Mouse (Mus musculus) lung, embryonic 14.5 days (tissue): ENCODE measurements around the gene Psma4. TPM values are rescaled to one million over a fixed set of nuclear protein-coding genes. Genes with fewer than 3 reads are reported as not detected.

Experiments
- ATAC-seq: fragments of 200-750 bp; cut with Nextera tagmentation; 2 replicates; pipeline ENCODE4 v1.8.0; 2017; ENCODE audit warnings: mild to moderate bottlenecking, moderate TSS enrichment, moderate library complexity; ENCODE audit not compliant: insufficient read depth
- DNase-seq: peaks from one replicate; pipeline ENCODE4 v3.0.0-alpha.2; 2015
- H3K27ac ChIP-seq: fragments of 300-500 bp; sonication (generic); 2 replicates; pipeline ENCODE4 v1.5.1; 2014; ENCODE audit warnings: low read depth, mild to moderate bottlenecking, moderate library complexity
- H3K27me3 ChIP-seq: fragments of 300-500 bp; sonication (generic); 2 replicates; pipeline ENCODE4 v1.6.1; 2014; ENCODE audit warnings: low read length, control low read depth; ENCODE audit not compliant: insufficient read depth
- H3K36me3 ChIP-seq: fragments of 300-500 bp; sonication (generic); 2 replicates; pipeline ENCODE4 v1.6.1; 2014; ENCODE audit warnings: control low read depth; ENCODE audit not compliant: insufficient read depth
- H3K4me1 ChIP-seq: fragments of 300-500 bp; sonication (generic); 2 replicates; pipeline ENCODE4 v1.6.1; 2014; ENCODE audit warnings: antibody characterized with exemption, control low read depth; ENCODE audit not compliant: insufficient read depth
- H3K4me2 ChIP-seq: fragments of 300-500 bp; sonication (generic); 2 replicates; pipeline ENCODE4 v1.6.1; 2014; ENCODE audit warnings: mild to moderate bottlenecking
- H3K4me3 ChIP-seq: fragments of 300-500 bp; sonication (generic); 2 replicates; pipeline ENCODE4 v1.5.1; 2014; ENCODE audit warnings: low read depth, low read length
- H3K9ac ChIP-seq: fragments of 300-500 bp; sonication (generic); 2 replicates; pipeline ENCODE4 v1.6.1; 2014
- H3K9me3 ChIP-seq: fragments of 300-500 bp; sonication (generic); 2 replicates; pipeline ENCODE4 v1.6.1; 2016; ENCODE audit warnings: low read depth, low read length, control low read depth
- CTCF ChIP-seq: IDR thresholded peaks from 2 replicates; pipeline ENCODE4 v1.5.1; 2016; ENCODE audit warnings: antibody characterized with exemption, low read depth
- WGBS: fragments of 180-500 bp; shearing (Covaris S2); extraction: QIAGEN DNeasy Blood & Tissue Kit; methylation state at CpG from one replicate; pipeline ENCODE4 v1.1.7; 2014; 5-methylcytosine and 5-hydroxymethylcytosine counted together
- polyA plus RNA-seq: library from polyadenylated mRNA; unstranded; fragments of >200 nt; fragmentation: Nextera tagmentation; extraction: Ambion mirVana; gene quantifications from 2 replicates; pipeline ENCODE4 v1.2.1, GENCODE M21; 2014

Psma4 gene
- 295 and 298 TPM in 2 replicates for polyA plus RNA-seq

GRCm38 (mm10) chr9:54950575-54951321, at the start of gene Psma4, which contains the start of gene AY074887:
Gene Psma4, plus strand, starts transcription at chr9:54950790.
Gene AY074887, minus strand, starts transcription at chr9:54950998.
- Histone ChIP-seq H3K4me1 (peaks cover 9% of the 10 kb centered on the region), H3K27me3 (no peaks in the 10 kb centered on the region), H3K36me3 (peaks cover 35% of the 10 kb centered on the region), H3K4me2 (peak within 1 kb of the TSS; percentile 80), H3K4me3 (peak within 1 kb of the TSS; percentile 80), H3K9ac (peak within 1 kb of the TSS; percentile 78), H3K27ac (peak within 1 kb of the TSS; percentile 86), H3K9me3 (no peaks in the 10 kb centered on the region)
- peak; percentile 100 for ATAC-seq
- under 1% methylated on average over 65 of the region's 65 CpGs for WGBS
- TF ChIP-seq CTCF, result no peak
- peak; percentile 94 for DNase-seq

DNA sequence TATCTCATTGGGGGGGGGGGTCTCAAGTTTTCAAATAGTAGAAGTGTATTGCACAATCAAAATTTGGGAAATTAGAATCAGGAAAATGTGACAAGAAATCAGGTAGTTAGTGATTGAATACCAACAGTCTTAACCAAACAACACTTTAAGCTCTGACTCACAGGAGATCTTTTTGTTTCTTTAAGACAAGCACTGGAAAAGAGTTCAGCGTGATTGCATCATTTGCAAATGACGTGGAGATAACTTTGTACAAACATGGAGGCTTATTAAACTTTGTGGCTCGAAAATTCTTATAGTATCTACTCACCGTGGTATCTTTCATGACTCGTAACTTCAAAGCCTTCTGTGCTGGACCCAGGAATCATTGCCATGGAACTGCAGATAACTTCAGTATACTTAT, 41.1 kb upstream of the Psma4 start:
- no peaks in the 10 kb centered on the region for H3K4me1 ChIP-seq
- no peak for DNase-seq
- H3K9me3 ChIP-seq, result no peaks in the 10 kb centered on the region
- H3K27ac ChIP-seq, result no peak overlapping the region
- no peak for TF ChIP-seq CTCF
- WGBS, result 72% methylated on average over 5 of the region's 5 CpGs
- H3K36me3 ChIP-seq, result peaks cover 64% of the 10 kb centered on the region
- H3K4me2 ChIP-seq, result no peak overlapping the region
- H3K4me3 ChIP-seq, result no peak overlapping the region
- no peak for ATAC-seq
- H3K9ac ChIP-seq, result no peak overlapping the region
- H3K27me3 ChIP-seq, result no peaks in the 10 kb centered on the region

DNA sequence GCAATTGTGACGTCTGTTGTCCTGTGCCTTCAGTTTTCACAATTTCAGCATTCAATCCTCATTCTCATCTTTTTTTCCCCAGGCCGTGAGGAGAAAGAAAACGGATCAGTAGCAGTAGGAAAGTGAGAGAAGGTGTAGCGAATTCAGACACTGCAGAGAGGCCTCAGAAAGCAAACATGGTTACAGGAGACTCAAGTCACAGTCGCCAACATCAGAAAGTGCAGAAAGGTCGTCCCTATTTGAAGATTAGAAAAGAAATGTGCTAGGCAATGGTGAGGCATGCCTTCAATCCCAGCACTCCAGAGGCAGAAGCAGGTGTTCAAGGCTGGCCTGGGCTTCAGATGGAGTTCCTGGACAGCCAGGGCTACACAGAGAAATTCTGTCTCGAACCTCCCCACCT, 35.0 kb upstream of the Psma4 start:
- DNase-seq, result no peak
- Histone ChIP-seq H3K9ac (no peak overlapping the region), H3K4me2 (no peak overlapping the region), H3K9me3 (no peaks in the 10 kb centered on the region), H3K36me3 (peaks cover 7% of the 10 kb centered on the region; the same call in 1 of the 2 replicates), H3K27ac (no peak overlapping the region), H3K27me3 (no peaks in the 10 kb centered on the region), H3K4me1 (peaks cover 4% of the 10 kb centered on the region; the same call in 1 of the 2 replicates), H3K4me3 (no peak overlapping the region)
- 55% methylated on average over 7 of the region's 7 CpGs for WGBS
- no peak for ATAC-seq
- TF ChIP-seq CTCF, result no peak

DNA sequence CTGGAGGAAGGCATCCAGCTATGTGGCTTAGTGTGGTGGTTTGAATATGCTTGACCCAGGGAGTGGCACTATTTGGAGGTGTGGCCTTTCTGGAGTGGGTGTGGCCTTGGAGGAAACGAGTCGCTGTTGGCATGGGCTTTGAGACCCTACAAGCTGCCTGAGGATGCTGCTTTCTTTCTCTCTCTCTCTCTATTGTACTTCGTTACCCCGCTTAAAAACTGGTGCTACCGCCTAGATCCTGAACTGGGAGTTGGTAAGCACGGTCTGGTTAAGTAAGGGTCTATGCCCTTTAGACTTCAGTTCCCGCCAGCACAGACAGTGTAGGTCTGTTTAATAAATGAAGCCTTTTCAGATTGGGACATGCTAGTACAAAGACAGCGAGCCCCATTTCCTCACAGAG, 34.2 kb upstream of the Psma4 start:
- peak overlapping the region; percentile 68 for H3K4me3 ChIP-seq
- no peak overlapping the region for H3K9ac ChIP-seq
- H3K9me3 ChIP-seq, result no peaks in the 10 kb centered on the region
- ATAC-seq (0 out of 2 replicates have a peak, but pooled peaks have one; percentile 2), DNase-seq (no peak)
- H3K36me3 ChIP-seq, result peaks cover 4% of the 10 kb centered on the region; the same call in 1 of the 2 replicates
- H3K27ac ChIP-seq, result no peak overlapping the region
- H3K27me3 ChIP-seq, result no peaks in the 10 kb centered on the region
- peaks cover 4% of the 10 kb centered on the region; the same call in 1 of the 2 replicates for H3K4me1 ChIP-seq
- WGBS, result 74% methylated on average over 8 of the region's 8 CpGs
- peak overlapping the region; percentile 87 for H3K4me2 ChIP-seq
- TF ChIP-seq CTCF, result no peak

DNA sequence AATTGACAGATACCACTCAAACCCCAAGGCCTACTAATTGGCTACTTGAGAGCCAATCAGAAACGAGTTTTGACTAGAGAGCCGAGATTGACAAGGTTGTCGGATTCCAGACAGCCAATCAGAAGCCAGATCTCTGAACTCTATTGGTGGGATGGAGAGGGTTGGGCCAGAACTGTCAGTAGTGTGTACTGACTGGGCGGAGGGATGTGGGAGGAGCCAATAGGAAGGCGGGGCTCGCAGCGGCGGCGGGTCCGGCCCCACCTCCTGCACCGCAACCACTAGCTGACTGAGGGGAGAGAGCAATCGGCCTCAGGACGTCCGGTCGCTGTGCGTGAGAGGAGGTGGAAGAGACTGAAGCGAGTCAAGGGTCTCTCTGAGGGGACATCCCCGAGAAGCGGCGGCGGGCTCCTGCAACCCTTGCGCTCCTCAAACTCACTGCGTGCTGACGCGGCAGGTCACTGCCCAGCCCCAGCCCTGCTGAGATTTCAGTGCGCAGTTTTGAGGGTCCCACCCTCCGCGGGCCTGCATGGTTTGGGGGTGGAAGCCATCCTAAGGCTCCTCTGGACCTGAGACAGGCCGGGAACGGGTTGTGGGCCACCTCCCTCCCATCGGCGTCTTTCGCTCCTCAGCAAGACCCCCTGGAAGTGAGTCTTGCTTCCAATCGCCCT, 33.4 kb upstream of the Psma4 start, which contains the start of gene Hykk:
TSS of gene Hykk (plus strand) at position 274 of the 668 bp plus-strand sequence.
- peak within 1 kb of the TSS; percentile 63; the same call in 1 of the 2 replicates for H3K27ac ChIP-seq
- peaks cover 4% of the 10 kb centered on the region; the same call in 1 of the 2 replicates for H3K4me1 ChIP-seq
- ATAC-seq (peak; percentile 99), DNase-seq (peak; percentile 94)
- H3K27me3 ChIP-seq, result no peaks in the 10 kb centered on the region
- WGBS, result under 1% methylated on average over 34 of the region's 34 CpGs
- peak within 1 kb of the TSS; percentile 87 for H3K4me2 ChIP-seq
- H3K36me3 ChIP-seq, result no peaks in the 10 kb centered on the region
- no peak for TF ChIP-seq CTCF
- H3K9ac ChIP-seq, result peak within 1 kb of the TSS; percentile 74
- peak within 1 kb of the TSS; percentile 68 for H3K4me3 ChIP-seq
- H3K9me3 ChIP-seq, result no peaks in the 10 kb centered on the region

DNA sequence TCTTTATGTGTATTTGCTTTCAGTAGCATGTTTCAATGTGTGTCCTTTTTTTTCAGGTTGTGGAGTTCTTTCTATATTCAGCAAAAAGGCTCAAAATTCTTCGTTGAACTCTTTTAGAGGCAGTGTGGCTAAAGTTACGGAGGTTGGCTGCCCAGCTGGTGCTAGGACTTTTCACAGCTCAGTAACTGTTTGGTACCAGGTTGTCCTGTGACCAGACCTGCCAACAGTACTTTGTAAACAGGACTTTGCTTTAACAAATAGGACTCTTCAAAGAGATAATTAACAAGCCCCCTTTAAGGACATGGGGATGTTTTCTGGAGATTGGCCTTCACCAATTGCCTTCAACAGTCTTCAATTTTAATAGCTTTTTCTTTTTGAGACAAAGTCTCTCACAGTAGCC, 32.4 kb upstream of the Psma4 start:
- peaks cover 4% of the 10 kb centered on the region; the same call in 1 of the 2 replicates for H3K4me1 ChIP-seq
- H3K4me3 ChIP-seq, result no peak overlapping the region
- no peak overlapping the region for H3K9ac ChIP-seq
- no peaks in the 10 kb centered on the region for H3K27me3 ChIP-seq
- no peak for ATAC-seq
- H3K36me3 ChIP-seq, result no peaks in the 10 kb centered on the region
- TF ChIP-seq CTCF, result no peak
- 62% methylated on average over 2 of the region's 2 CpGs for WGBS
- DNase-seq, result no peak
- H3K9me3 ChIP-seq, result no peaks in the 10 kb centered on the region
- peak overlapping the region; percentile 87 for H3K4me2 ChIP-seq
- H3K27ac ChIP-seq, result no peak overlapping the region

- Histone ChIP-seq H3K4me2 (peak overlapping the region; percentile 87; the same call in 1 of the 2 replicates), H3K36me3 (no peaks in the 10 kb centered on the region), H3K4me3 (no peak overlapping the region), H3K27ac (no peak overlapping the region), H3K27me3 (no peaks in the 10 kb centered on the region), H3K9ac (no peak overlapping the region), H3K4me1 (peaks cover 4% of the 10 kb centered on the region; the same call in 1 of the 2 replicates), H3K9me3 (no peaks in the 10 kb centered on the region)
- TF ChIP-seq CTCF, result no peak
- WGBS, result 57% methylated on average over 5 of the region's 5 CpGs
- peak; percentile 62 for DNase-seq
- ATAC-seq, result no peak
Observed at GRCm38 (mm10) chr9:54918781-54919180, 31.8 kb upstream of the Psma4 start.
